Mouse (Mus musculus): ENCODE results near the gene Atp6v0b. TPM values are rescaled to one million over a fixed set of nuclear protein-coding genes. Genes with fewer than 3 reads are reported as not detected.

Atp6v0b gene
- total RNA-seq (2023): 112 TPM

DNA sequence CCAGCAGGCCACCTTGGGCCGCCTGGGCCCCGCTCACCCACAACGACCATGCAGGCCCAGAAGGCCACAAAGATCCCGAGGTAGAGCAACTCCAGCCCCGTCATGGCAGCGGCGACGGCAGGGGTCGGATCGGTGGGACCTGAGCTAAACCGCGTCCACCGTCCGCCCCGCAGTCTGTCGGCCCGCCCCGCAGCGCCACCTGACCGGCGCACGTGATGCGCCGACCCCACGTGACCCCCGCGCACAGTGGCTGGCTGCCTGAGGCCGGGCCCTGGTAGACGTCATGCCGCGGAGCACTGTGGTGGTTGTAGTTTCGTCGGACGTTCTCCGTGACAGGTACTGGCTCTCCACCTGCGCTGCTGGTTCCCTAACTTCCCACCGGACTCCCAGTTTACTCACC, at the start of gene Atp6v0b:
Gene Atp6v0b (minus strand): TSS at position 201 of the 400 bp plus-strand sequence.

DNA sequence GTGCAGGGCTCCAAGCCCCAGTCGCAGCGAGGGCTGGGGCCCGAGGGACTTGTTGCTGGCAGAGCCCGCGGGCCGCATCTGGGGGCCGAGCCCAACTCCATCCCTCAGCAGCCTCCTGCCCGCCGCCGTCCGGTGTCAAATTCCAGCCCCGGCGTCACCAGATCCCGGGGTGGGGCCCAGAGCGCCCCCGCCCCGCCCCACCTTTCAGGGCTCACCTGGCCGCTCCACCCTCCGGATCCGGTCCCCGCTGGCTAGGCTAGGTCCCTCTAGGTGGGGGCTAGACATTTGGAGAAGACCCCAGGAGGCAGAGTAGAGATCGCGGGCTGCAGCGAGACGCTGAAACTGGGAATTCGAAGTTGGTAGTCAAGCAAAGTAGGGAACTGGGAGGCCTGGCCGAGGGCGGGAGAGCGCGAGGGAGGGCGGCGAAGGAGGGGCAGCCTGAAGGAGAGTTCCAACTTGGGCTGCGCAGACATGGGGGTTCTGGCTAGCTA, 42.3 kb upstream of the Atp6v0b start, which contains the start of gene Artn:
Gene Artn (minus strand): TSS at position 373 of the 491 bp plus-strand sequence.

GRCm38 (mm10) chr4:117914591-117915442, 27.7 kb upstream of the Atp6v0b start, which contains the start of gene Ipo13:
Ipo13 (minus strand) TSS chr4:117914999.

DNA sequence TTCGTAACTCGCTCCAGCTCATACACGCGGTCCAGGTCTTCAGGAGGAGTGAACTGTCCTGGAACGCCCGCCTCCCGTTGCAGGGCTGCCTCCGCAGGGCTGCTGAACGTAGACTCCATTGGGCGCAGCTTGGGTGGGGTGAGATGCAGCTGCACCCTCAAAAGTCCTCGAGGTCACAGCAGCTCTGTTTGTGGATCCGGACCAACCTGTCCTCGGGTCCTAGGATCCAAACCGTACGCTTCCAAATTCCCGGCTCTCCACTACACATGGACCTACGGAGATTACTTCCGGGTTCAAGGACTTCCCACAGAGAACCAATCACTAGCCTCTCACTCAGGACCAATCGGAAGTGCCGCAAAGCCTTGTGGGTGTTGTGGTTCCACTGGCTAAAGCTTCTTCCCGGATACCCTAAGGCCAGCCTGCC, 4.6 kb upstream of the Atp6v0b start, which contains the start of gene Dph2:
Gene Dph2 (minus strand): TSS at position 295 of the 424 bp plus-strand sequence.

GRCm38 (mm10) chr4:117882701-117883691, 4.1 kb downstream of the Atp6v0b start, which contains the start of gene B4galt2:
B4galt2 (minus strand) TSS chr4:117883487.

DNA sequence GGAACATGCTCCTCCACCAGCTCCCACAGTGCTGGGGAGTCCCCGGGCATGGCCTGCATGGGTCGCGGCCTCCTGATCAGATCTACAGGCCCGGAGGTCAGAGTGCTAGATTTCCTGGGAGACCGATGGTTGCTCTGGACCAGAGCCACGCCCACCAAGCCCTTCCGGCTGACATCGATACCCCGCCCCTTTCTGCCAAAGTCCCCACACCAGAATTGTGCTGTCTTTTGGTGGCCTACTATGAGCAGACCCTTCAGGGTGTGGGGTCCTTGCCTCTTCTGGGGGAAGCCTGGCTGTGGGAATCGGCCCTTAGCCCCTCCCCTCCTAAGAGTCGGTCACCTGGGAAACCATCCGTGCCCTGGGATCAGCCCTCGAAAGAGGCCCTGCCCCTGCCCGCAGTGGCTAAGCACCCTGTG, 14.7 kb downstream of the Atp6v0b start, which contains the start of gene Ccdc24:
Gene Ccdc24 (minus strand): TSS at position 87 of the 416 bp plus-strand sequence.

GRCm38 (mm10) chr4:117834457-117834844, 52.7 kb downstream of the Atp6v0b start, which contains the start of gene Slc6a9:
Slc6a9 (plus strand) TSS chr4:117834506.

Other genes starting within 250 kb of the Atp6v0b start
- gene Dmap1, start 205.1 kb downstream of the Atp6v0b start, total RNA-seq (2023): 28.1 TPM
- gene Gm12845, start 162.9 kb downstream of the Atp6v0b start, total RNA-seq (2023): not detected
- gene Klf17, start 121.7 kb downstream of the Atp6v0b start, total RNA-seq (2023): not detected
- gene Slc6a9, start 52.8 kb downstream of the Atp6v0b start, total RNA-seq (2023): 3.0 TPM
- not detected for gene Ccdc24, start 14.8 kb downstream of the Atp6v0b start, total RNA-seq (2023)
- 0.34 TPM for gene B4galt2, start 3.8 kb downstream of the Atp6v0b start, total RNA-seq (2023)
- 15.6 TPM for gene Dph2, start 4.7 kb upstream of the Atp6v0b start, total RNA-seq (2023)
- 41.1 TPM for gene Ipo13, start 27.7 kb upstream of the Atp6v0b start, total RNA-seq (2023)
- 0.24 TPM for gene Artn, start 42.4 kb upstream of the Atp6v0b start, total RNA-seq (2023)
- 14.5 TPM for gene St3gal3, start 247.6 kb upstream of the Atp6v0b start, total RNA-seq (2023)